Mouse (Mus musculus) ES-Bruce4 (cell line): ENCODE results near the gene Dnajc22. TPM values are rescaled to one million over a fixed set of nuclear protein-coding genes. Genes with fewer than 3 reads are reported as not detected.

Experiments
- H3K27ac ChIP-seq: 2 replicates; pipeline ENCODE4 v1.5.1; 2012; ENCODE audit warnings: low read length, inconsistent platforms; ENCODE audit not compliant: insufficient read depth
- H3K27me3 ChIP-seq: 2 replicates; pipeline ENCODE4 v1.6.1; 2012; ENCODE audit warnings: mild to moderate bottlenecking, low read length, inconsistent platforms; ENCODE audit not compliant: control insufficient read depth, poor library complexity, insufficient read depth, severe bottlenecking
- H3K36me3 ChIP-seq: 2 replicates; pipeline ENCODE4 v1.6.1; 2012; ENCODE audit warnings: inconsistent platforms, mild to moderate bottlenecking, low read length, moderate library complexity; ENCODE audit not compliant: control insufficient read depth, poor library complexity, insufficient read depth, severe bottlenecking
- H3K4me1 ChIP-seq: one replicate; pipeline ENCODE4 v1.8.1; 2011; ENCODE audit warnings: low read length; ENCODE audit not compliant: control insufficient read depth, insufficient read depth
- H3K4me3 ChIP-seq: 2 replicates; pipeline ENCODE4 v1.5.1; 2011; ENCODE audit warnings: low read depth, mild to moderate bottlenecking, low read length
- H3K9ac ChIP-seq: 2 replicates; pipeline ENCODE4 v1.6.1; 2012; ENCODE audit warnings: low read depth, mild to moderate bottlenecking, inconsistent platforms; ENCODE audit not compliant: poor library complexity, severe bottlenecking
- H3K9me3 ChIP-seq: replicated peaks from 2 replicates; pipeline ENCODE4 v1.6.1; 2012; ENCODE audit warnings: mild to moderate bottlenecking, low read length, inconsistent platforms; ENCODE audit not compliant: control insufficient read depth, poor library complexity, insufficient read depth, severe bottlenecking
- CTCF ChIP-seq: IDR thresholded peaks from one replicate; pipeline ENCODE4 v1.8.1; 2011; ENCODE audit warnings: low read depth, low read length
- EP300 ChIP-seq: IDR thresholded peaks from 2 replicates; pipeline ENCODE4 v1.6.1; 2011; ENCODE audit warnings: low read depth, low read length; ENCODE audit not compliant: insufficient read depth
- POLR2A ChIP-seq: IDR thresholded peaks from one replicate; pipeline ENCODE4 v1.8.1; 2011; ENCODE audit warnings: low read length; ENCODE audit not compliant: insufficient read depth
- polyA plus RNA-seq: library from polyadenylated mRNA; stranded (reverse); fragments of >200 nt; gene quantifications from 2 replicates; pipeline ENCODE4 v1.2.4, GENCODE M21; 2011; ENCODE audit warnings: low read depth; ENCODE audit not compliant: missing spikeins, insufficient read depth, insufficient read length

The Dnajc22 gene
- polyA plus RNA-seq, 1 experiment = 5.0 TPM

DNA sequence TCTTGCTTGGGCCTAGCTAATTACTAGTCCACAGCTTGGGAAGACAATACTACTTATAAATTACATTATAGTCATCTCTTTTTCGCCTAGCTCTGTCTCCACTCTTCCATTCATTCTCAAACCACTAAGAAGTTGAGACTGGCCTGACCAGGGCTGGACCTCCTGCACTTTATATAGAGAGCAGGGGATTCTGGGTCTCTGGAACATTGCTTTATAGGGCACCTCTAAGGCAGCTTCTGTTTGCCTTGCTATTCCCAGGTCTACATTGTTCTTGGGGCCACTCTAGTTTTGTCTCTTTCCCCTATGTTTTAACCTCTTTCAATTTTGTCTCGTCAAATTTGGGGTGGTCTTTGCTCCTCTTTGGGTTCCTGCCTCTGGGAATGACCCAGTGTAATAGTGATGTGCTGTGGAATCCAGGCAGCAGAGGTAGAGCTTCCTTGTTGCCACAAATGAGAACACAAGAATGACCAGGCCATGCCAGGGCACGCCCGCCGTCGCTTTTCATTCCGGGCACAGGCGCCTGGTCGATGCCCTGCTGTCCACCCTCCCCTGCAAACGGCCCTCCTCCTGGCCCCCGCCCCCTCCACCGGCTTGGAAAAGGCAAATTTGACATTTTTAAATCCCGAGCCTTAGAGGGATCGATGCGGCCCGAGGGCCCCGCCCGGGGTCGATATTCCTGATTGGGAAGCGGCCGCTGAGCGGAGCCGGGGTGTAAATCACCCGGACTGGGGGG, 3.3 kb downstream of the Dnajc22 start:
- H3K27ac ChIP-seq = no peak overlapping the region
- H3K9ac ChIP-seq = peak overlapping the region; percentile 73
- TF ChIP-seq POLR2A = no peak
- no peak for TF ChIP-seq CTCF
- TF ChIP-seq EP300 = no peak
- H3K9me3 ChIP-seq = no peaks in the 10 kb centered on the region
- H3K36me3 ChIP-seq = no peaks in the 10 kb centered on the region
- H3K27me3 ChIP-seq = peaks cover 30% of the 10 kb centered on the region
- peak overlapping the region; percentile 49 for H3K4me3 ChIP-seq
- peaks cover 1% of the 10 kb centered on the region for H3K4me1 ChIP-seq

DNA sequence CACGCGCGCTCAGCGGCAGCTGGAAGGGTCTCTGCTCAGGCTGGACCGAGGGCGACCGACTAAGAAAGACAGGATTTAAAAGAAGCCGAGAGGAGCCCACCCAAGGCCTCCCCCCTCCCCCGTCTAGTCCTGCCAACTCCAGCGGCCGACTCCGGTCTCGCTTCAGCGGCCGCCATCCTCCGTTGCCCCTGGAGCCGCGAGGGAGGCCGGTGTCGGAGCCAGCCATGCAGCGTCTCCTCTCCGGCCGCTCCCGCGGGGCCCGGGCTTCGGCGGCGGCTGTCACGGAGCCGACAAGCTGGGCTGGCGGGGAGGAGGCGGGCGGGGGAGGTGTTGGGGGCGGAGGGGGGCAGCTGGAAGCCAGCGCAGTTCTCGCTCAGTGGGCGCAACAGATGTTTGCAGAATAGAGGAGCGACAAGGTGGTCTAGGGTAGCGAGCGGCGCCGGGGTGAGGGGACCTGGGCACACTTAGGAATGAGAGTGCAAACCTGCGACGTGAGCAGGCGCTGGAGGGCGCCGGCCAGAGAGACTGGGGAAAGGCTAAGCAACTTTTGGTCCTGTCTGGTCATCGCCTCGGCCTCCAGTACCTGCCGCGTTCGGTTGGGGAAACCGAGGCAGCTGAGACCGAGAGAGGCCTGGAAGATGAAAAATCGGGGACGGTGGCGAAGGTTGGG, 4.0 kb downstream of the Dnajc22 start:
- Histone ChIP-seq H3K9ac (peak overlapping the region; percentile 73), H3K27ac (no peak overlapping the region), H3K36me3 (no peaks in the 10 kb centered on the region), H3K27me3 (peaks cover 30% of the 10 kb centered on the region), H3K4me3 (peak overlapping the region; percentile 49), H3K4me1 (peaks cover 1% of the 10 kb centered on the region), H3K9me3 (no peaks in the 10 kb centered on the region)
- TF ChIP-seq EP300 = no peak
- TF ChIP-seq CTCF = no peak
- TF ChIP-seq POLR2A = no peak

GRCm38 (mm10) chr15:99097840-99098492, 5.0 kb downstream of the Dnajc22 start:
- Histone ChIP-seq H3K4me1 (no peaks in the 10 kb centered on the region), H3K4me3 (peak overlapping the region; percentile 71), H3K9me3 (no peaks in the 10 kb centered on the region), H3K9ac (peak overlapping the region; percentile 73), H3K27ac (no peak overlapping the region), H3K36me3 (no peaks in the 10 kb centered on the region), H3K27me3 (peaks cover 30% of the 10 kb centered on the region)
- TF ChIP-seq POLR2A (no peak), CTCF (no peak), EP300 (no peak)

DNA sequence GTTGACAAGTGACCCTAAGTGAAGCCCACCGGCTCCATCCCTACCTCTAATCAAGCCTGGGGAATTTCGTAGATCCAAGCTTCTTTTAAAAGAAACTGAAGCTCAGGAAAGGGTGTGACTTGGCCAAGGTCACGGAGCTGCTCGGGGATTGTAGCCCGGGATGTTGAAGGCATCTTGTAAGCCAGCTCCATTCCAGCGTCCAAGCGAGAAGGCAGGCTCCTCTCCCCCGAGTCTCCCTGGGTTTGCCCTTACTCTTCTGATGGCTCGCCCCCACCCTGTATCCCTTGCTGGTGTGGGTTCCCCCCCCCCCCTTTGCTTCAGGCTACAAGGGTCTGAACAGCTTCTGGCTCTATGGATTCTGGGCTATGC, 5.5 kb downstream of the Dnajc22 start:
- Histone ChIP-seq H3K36me3 (no peaks in the 10 kb centered on the region), H3K9ac (peak overlapping the region; percentile 73), H3K4me3 (peak overlapping the region; percentile 71), H3K27ac (no peak overlapping the region), H3K27me3 (peaks cover 30% of the 10 kb centered on the region), H3K9me3 (no peaks in the 10 kb centered on the region), H3K4me1 (no peaks in the 10 kb centered on the region)
- no peak for TF ChIP-seq POLR2A
- TF ChIP-seq EP300 = no peak
- TF ChIP-seq CTCF = no peak

DNA sequence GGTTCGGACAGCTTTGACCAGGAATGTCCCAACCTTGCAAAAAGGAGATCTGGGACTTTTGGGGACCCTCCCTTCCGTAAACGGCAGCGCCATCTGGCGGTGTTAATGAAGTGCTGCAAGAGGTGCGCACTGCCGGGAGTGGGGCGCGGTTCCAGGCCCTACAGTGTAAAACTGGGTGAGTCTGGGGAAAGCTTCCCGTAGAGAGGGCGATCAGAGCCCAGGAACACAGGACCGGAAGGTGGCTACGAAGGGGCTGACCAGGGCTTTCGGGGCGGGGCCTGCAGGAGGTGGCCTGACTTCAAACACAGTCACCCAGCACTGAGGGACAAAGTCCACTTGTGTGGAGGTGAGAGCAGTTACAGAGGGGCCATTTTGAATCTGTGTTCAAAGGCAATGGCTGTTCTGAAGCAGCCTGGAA, 6.2 kb downstream of the Dnajc22 start:
- Histone ChIP-seq H3K27ac (peak overlapping the region; percentile 53), H3K36me3 (no peaks in the 10 kb centered on the region), H3K9ac (peak overlapping the region; percentile 73), H3K4me1 (no peaks in the 10 kb centered on the region), H3K27me3 (peaks cover 30% of the 10 kb centered on the region), H3K9me3 (no peaks in the 10 kb centered on the region), H3K4me3 (peak overlapping the region; percentile 71)
- TF ChIP-seq EP300 = no peak
- no peak for TF ChIP-seq POLR2A
- peak; percentile 89 for TF ChIP-seq CTCF

GRCm38 (mm10) chr15:99099984-99100383, 7.0 kb downstream of the Dnajc22 start:
- TF ChIP-seq CTCF (peak; percentile 12), EP300 (no peak), POLR2A (no peak)
- H3K36me3 ChIP-seq = no peaks in the 10 kb centered on the region
- H3K9me3 ChIP-seq = no peaks in the 10 kb centered on the region
- peaks cover 27% of the 10 kb centered on the region for H3K27me3 ChIP-seq
- H3K27ac ChIP-seq = no peak overlapping the region
- H3K9ac ChIP-seq = 0 out of 2 replicates have a peak overlapping the region, but pooled peaks have one; percentile 73
- H3K4me3 ChIP-seq = no peak overlapping the region
- no peaks in the 10 kb centered on the region for H3K4me1 ChIP-seq
